Comparison of ENCODE assay signal across 20 mouse cellular contexts in the genomic region with DNA sequence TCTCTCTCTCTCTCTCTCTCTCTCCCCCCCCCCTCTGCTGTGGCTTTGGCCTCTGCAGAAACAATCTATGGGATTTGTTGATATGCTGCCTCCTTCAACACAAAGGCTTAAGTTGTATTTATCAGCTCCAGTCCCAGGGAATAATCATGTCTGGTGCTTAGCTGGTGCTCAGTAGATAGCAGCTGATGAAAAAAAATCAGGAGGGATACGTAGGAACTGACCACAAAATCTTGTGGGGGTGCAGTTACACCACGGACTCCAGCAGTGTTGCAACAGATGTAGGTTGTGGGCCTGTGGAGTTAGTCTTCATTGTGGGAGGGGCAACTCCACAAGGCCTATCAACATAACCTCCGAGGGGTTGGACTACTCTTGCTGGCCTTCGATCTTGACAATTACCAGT. TPM values are rescaled to one million over a fixed set of nuclear protein-coding genes. Genes with fewer than 3 reads are reported as not detected.
"Had no signal": no experiment of that assay in that cellular context is flagged by ENCODE, and none has a peak within 500 bp of the region (broad histone marks: within the 10 kb centered on the region; RNA-seq: fewer than 3 reads in every experiment).

No protein-coding gene starts in this region.

- H3K4me3 ChIP-seq: kidney, embryonic 15.5 days; left cerebral cortex, adult 2 months; limb, embryonic 10.5 days; megakaryocyte, embryonic 14.5 days; midbrain, embryonic 13.5 days; myocyte; neural tube, embryonic 15.5 days had no signal

- H3K4me1 ChIP-seq: kidney, embryonic 15.5 days; megakaryocyte, embryonic 14.5 days; neural tube, embryonic 15.5 days had no signal

- H3K27me3 ChIP-seq: kidney, embryonic 15.5 days; neural tube, embryonic 15.5 days had no signal

- H3K36me3 ChIP-seq: kidney, embryonic 15.5 days; limb, embryonic 10.5 days; midbrain, embryonic 13.5 days; neural tube, embryonic 15.5 days had no signal

- H3K9me3 ChIP-seq: kidney, embryonic 15.5 days; limb, embryonic 10.5 days; megakaryocyte, embryonic 14.5 days; midbrain, embryonic 13.5 days; neural tube, embryonic 15.5 days had no signal

- H3K9ac ChIP-seq: kidney, embryonic 15.5 days; midbrain, embryonic 13.5 days; neural tube, embryonic 15.5 days had no signal

- H3K4me2 ChIP-seq: kidney, embryonic 15.5 days; midbrain, embryonic 13.5 days; neural tube, embryonic 15.5 days had no signal

- ATAC-seq: lung, postnatal 0 days; midbrain, embryonic 13.5 days had no signal

- DNase-seq: kidney, adult 2 months; kidney, postnatal 25 days; lung, adult 2 months; lung, postnatal 4 days; right cerebral cortex, adult 18-20 months; thymus, adult 2 months; thymus, postnatal 25 days had no signal

- H3K27ac ChIP-seq: kidney, embryonic 15.5 days; left cerebral cortex, adult 2 months; limb, embryonic 10.5 days; midbrain, embryonic 13.5 days; neural tube, embryonic 15.5 days had no signal

RNA-seq across cellular contexts. Expression of a gene that starts 8.6 kb away (rescaled TPM):
- polyA plus RNA-seq: myocyte had no signal

RNA-seq across cellular contexts. Expression of a gene that starts 19.8 kb away (rescaled TPM):
- polyA plus RNA-seq: intestine, embryonic 14.5 days; kidney, adult 2 months; kidney, embryonic 15.5 days; limb, embryonic 10.5 days; limb, embryonic 14.5 days; lung, adult 2 months; lung, postnatal 0 days; myocyte; neural tube, embryonic 11.5 days; neural tube, embryonic 15.5 days; stomach, embryonic 14.5 days; thymus, adult 2 months had no signal

RNA-seq across cellular contexts. Expression of a gene that starts 37.6 kb away (rescaled TPM):
- polyA plus RNA-seq: intestine, embryonic 14.5 days; myocyte had no signal

RNA-seq across cellular contexts. Expression of a gene that starts 38.0 kb away (rescaled TPM):
- polyA plus RNA-seq: urinary bladder, adult 2 months had no signal
